Mouse (Mus musculus): ENCODE results near the gene Unc5a. TPM values are rescaled to one million over a fixed set of nuclear protein-coding genes. Genes with fewer than 3 reads are reported as not detected.

Unc5a gene
- polyA plus RNA-seq, 1 experiment from 2014 or later: 1.1 TPM

GRCm38 (mm10) chr13:54937885-54938284 lies 11.3 kb upstream of the Unc5a start:
- Histone ChIP-seq H3K4me1 (replicated peaks; ENCODE audit: control insufficient read depth, insufficient read depth, low read length) (no peaks in the 10 kb centered on the region), H3K36me3 (ENCODE audit: control insufficient read depth, insufficient read depth) (no peaks in the 10 kb centered on the region), H3K4me2 (replicated peaks; ENCODE audit: low read depth) (no peak overlapping the region), H3K27ac (ENCODE audit: low read depth, low read length) (no peak overlapping the region), H3K9ac (ENCODE audit: low read depth, low read length) (no peak overlapping the region), H3K9me3 (ENCODE audit: control insufficient read depth) (no peaks in the 10 kb centered on the region), H3K4me3 (ENCODE audit: low read depth, low read length) (no peak overlapping the region), H3K27me3 (replicated peaks; ENCODE audit: control insufficient read depth, insufficient read depth, low read length) (no peaks in the 10 kb centered on the region; the same call in 1 of the 2 replicates)
- no peak for TF ChIP-seq CTCF (IDR thresholded peaks at IDR 0.05; ENCODE audit: low read depth)
- WGBS: 42% methylated on average over 11 of the region's 11 CpGs
- ATAC-seq: no peak

GRCm38 (mm10) chr13:54938493-54938892 lies 10.7 kb upstream of the Unc5a start:
- no peak overlapping the region for H3K9ac ChIP-seq (ENCODE audit: low read depth, low read length)
- no peak for TF ChIP-seq CTCF (IDR thresholded peaks at IDR 0.05; ENCODE audit: low read depth)
- no peaks in the 10 kb centered on the region for H3K9me3 ChIP-seq (ENCODE audit: control insufficient read depth)
- H3K4me2 ChIP-seq (replicated peaks; ENCODE audit: low read depth): no peak overlapping the region
- no peaks in the 10 kb centered on the region for H3K4me1 ChIP-seq (replicated peaks; ENCODE audit: control insufficient read depth, insufficient read depth, low read length)
- H3K27me3 ChIP-seq (replicated peaks; ENCODE audit: control insufficient read depth, insufficient read depth, low read length): no peaks in the 10 kb centered on the region; the same call in 1 of the 2 replicates
- H3K27ac ChIP-seq (ENCODE audit: low read depth, low read length): no peak overlapping the region
- H3K4me3 ChIP-seq (ENCODE audit: low read depth, low read length): no peak overlapping the region
- WGBS: 72% methylated on average over 3 of the region's 3 CpGs
- no peaks in the 10 kb centered on the region for H3K36me3 ChIP-seq (ENCODE audit: control insufficient read depth, insufficient read depth)
- ATAC-seq: no peak

GRCm38 (mm10) chr13:54944411-54945157 lies 4.6 kb upstream of the Unc5a start:
- ATAC-seq: no peak
- no peak overlapping the region for H3K4me2 ChIP-seq (replicated peaks; ENCODE audit: low read depth)
- H3K9me3 ChIP-seq (ENCODE audit: control insufficient read depth): no peaks in the 10 kb centered on the region
- peaks cover 32% of the 10 kb centered on the region for H3K27me3 ChIP-seq (replicated peaks; ENCODE audit: control insufficient read depth, insufficient read depth, low read length)
- no peak overlapping the region for H3K27ac ChIP-seq (ENCODE audit: low read depth, low read length)
- no peak overlapping the region for H3K9ac ChIP-seq (ENCODE audit: low read depth, low read length)
- H3K36me3 ChIP-seq (ENCODE audit: control insufficient read depth, insufficient read depth): no peaks in the 10 kb centered on the region
- no peak for TF ChIP-seq CTCF (IDR thresholded peaks at IDR 0.05; ENCODE audit: low read depth)
- no peaks in the 10 kb centered on the region; the same call in 1 of the 2 replicates for H3K4me1 ChIP-seq (replicated peaks; ENCODE audit: control insufficient read depth, insufficient read depth, low read length)
- 49% methylated on average over 9 of the region's 9 CpGs for WGBS
- H3K4me3 ChIP-seq (ENCODE audit: low read depth, low read length): no peak overlapping the region

- Histone ChIP-seq H3K9ac (ENCODE audit: low read depth, low read length) (no peak overlapping the region), H3K4me1 (replicated peaks; ENCODE audit: control insufficient read depth, insufficient read depth, low read length) (no peaks in the 10 kb centered on the region; the same call in 1 of the 2 replicates), H3K9me3 (ENCODE audit: control insufficient read depth) (no peaks in the 10 kb centered on the region), H3K36me3 (ENCODE audit: control insufficient read depth, insufficient read depth) (no peaks in the 10 kb centered on the region), H3K27ac (ENCODE audit: low read depth, low read length) (no peak overlapping the region), H3K4me2 (replicated peaks; ENCODE audit: low read depth) (no peak overlapping the region), H3K27me3 (replicated peaks; ENCODE audit: control insufficient read depth, insufficient read depth, low read length) (peaks cover 37% of the 10 kb centered on the region), H3K4me3 (ENCODE audit: low read depth, low read length) (no peak overlapping the region)
- 2% methylated on average over 4 of the region's 4 CpGs for WGBS
- no peak for ATAC-seq
- no peak for TF ChIP-seq CTCF (IDR thresholded peaks at IDR 0.05; ENCODE audit: low read depth)
These were observed 3.9 kb upstream of the Unc5a start for GRCm38 (mm10) chr13:54945332-54945731.

- Histone ChIP-seq H3K27ac (ENCODE audit: low read depth, low read length) (no peak overlapping the region), H3K9me3 (ENCODE audit: control insufficient read depth) (no peaks in the 10 kb centered on the region), H3K27me3 (replicated peaks; ENCODE audit: control insufficient read depth, insufficient read depth, low read length) (peaks cover 47% of the 10 kb centered on the region), H3K9ac (ENCODE audit: low read depth, low read length) (no peak overlapping the region), H3K36me3 (ENCODE audit: control insufficient read depth, insufficient read depth) (no peaks in the 10 kb centered on the region), H3K4me2 (replicated peaks; ENCODE audit: low read depth) (no peak overlapping the region), H3K4me1 (replicated peaks; ENCODE audit: control insufficient read depth, insufficient read depth, low read length) (no peaks in the 10 kb centered on the region; the same call in 1 of the 2 replicates), H3K4me3 (ENCODE audit: low read depth, low read length) (no peak overlapping the region)
- ATAC-seq: no peak
- 67% methylated on average over 1 of the region's 1 CpGs for WGBS
- TF ChIP-seq CTCF (IDR thresholded peaks at IDR 0.05; ENCODE audit: low read depth): no peak
These were observed 2.8 kb upstream of the Unc5a start for GRCm38 (mm10) chr13:54946406-54946805.

- Histone ChIP-seq H3K4me1 (replicated peaks; ENCODE audit: control insufficient read depth, insufficient read depth, low read length) (no peaks in the 10 kb centered on the region; the same call in 1 of the 2 replicates), H3K4me2 (replicated peaks; ENCODE audit: low read depth) (peak overlapping the region; percentile 92), H3K27ac (ENCODE audit: low read depth, low read length) (no peak overlapping the region), H3K27me3 (replicated peaks; ENCODE audit: control insufficient read depth, insufficient read depth, low read length) (peaks cover 60% of the 10 kb centered on the region), H3K9ac (ENCODE audit: low read depth, low read length) (no peak overlapping the region), H3K36me3 (ENCODE audit: control insufficient read depth, insufficient read depth) (no peaks in the 10 kb centered on the region), H3K4me3 (ENCODE audit: low read depth, low read length) (peak overlapping the region; percentile 54), H3K9me3 (ENCODE audit: control insufficient read depth) (no peaks in the 10 kb centered on the region)
- WGBS: under 1% methylated on average over 38 of the region's 44 CpGs
- 0 out of 2 replicates have a peak, but pooled peaks have one; percentile 33 for ATAC-seq
- TF ChIP-seq CTCF (IDR thresholded peaks at IDR 0.05; ENCODE audit: low read depth): no peak
These were observed 381 bp downstream of the Unc5a start for GRCm38 (mm10) chr13:54949592-54949991.
